Mouse (Mus musculus) bone marrow, adult 2 months (tissue): Measurements from ENCODE around the gene 1700008P02Rik.

Experiments
- CTCF ChIP-seq: fragments of 200-500 bp; IDR thresholded peaks from 2 replicates; pipeline ENCODE4 v1.5.1; 2011; ENCODE audit warnings: low read length, control low read depth; ENCODE audit not compliant: control insufficient read depth, insufficient read depth
- POLR2A ChIP-seq: fragments of 200-500 bp; IDR thresholded peaks from 2 replicates; pipeline ENCODE4 v1.6.1; 2011; ENCODE audit warnings: low read depth, mild to moderate bottlenecking, control low read depth, low read length, borderline replicate concordance; ENCODE audit not compliant: control insufficient read depth

DNA sequence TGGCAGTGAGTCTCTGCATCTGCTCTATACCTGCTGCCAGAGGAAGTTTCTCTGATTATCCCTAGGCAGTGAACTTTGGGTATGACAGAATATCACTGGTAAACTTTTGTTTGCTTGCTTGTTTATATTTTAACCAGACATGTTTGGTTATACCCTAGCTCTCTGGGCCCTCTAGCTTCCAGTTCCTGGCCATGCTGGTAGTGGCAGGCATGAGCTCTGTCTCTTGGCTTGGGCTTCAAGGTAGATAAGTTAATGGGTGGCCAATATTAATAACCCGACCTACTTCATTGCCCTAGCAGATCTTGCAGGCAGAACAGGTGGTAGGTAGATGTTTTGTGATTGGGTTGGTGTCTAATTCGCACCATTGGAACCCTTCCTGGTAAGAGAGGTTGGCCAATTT, 29.2 kb upstream of the 1700008P02Rik start:
- TF ChIP-seq CTCF (no peak), POLR2A (no peak)
